Mouse (Mus musculus) heart, embryonic 16.5 days (tissue): ENCODE measurements around the gene Sema4d. TPM values are rescaled to one million over a fixed set of nuclear protein-coding genes. Genes with fewer than 3 reads are reported as not detected.

Source experiments
- ATAC-seq: fragments of 200-750 bp; cut with Nextera tagmentation; replicated peaks from 2 replicates; pipeline ENCODE4 v1.8.0; 2017; ENCODE audit warnings: moderate number of reproducible peaks; ENCODE audit not compliant: insufficient read depth, low FRiP score; ENCODE audit errors: extremely low read depth
- H3K27ac ChIP-seq: fragments of 300-500 bp; sonication (generic); 2 replicates; pipeline ENCODE4 v1.5.1; 2014; ENCODE audit warnings: mild to moderate bottlenecking, low read length, control low read depth, moderate library complexity
- H3K27me3 ChIP-seq: fragments of 300-500 bp; sonication (generic); 2 replicates; pipeline ENCODE4 v1.6.1; 2014; ENCODE audit warnings: low read length, mixed read lengths; ENCODE audit not compliant: control insufficient read depth, insufficient read depth
- H3K36me3 ChIP-seq: fragments of 300-500 bp; sonication (generic); 2 replicates; pipeline ENCODE4 v1.6.1; 2014; ENCODE audit not compliant: control insufficient read depth, insufficient read depth
- H3K4me1 ChIP-seq: fragments of 300-500 bp; sonication (generic); 2 replicates; pipeline ENCODE4 v1.6.1; 2014; ENCODE audit warnings: low read length, mixed read lengths; ENCODE audit not compliant: control insufficient read depth, insufficient read depth
- H3K4me2 ChIP-seq: fragments of 300-500 bp; sonication (generic); 2 replicates; pipeline ENCODE4 v1.6.1; 2014; ENCODE audit warnings: low read depth, mild to moderate bottlenecking, control low read depth, low read length
- H3K4me3 ChIP-seq: fragments of 300-500 bp; sonication (generic); 2 replicates; pipeline ENCODE4 v1.5.1; 2014; ENCODE audit warnings: mild to moderate bottlenecking, control low read depth, low read length
- H3K9ac ChIP-seq: fragments of 300-500 bp; sonication (generic); 2 replicates; pipeline ENCODE4 v1.6.1; 2014; ENCODE audit warnings: low read length, control low read depth
- H3K9me3 ChIP-seq: fragments of 300-500 bp; sonication (generic); replicated peaks from 2 replicates; pipeline ENCODE4 v1.6.1; 2016; ENCODE audit warnings: low read length; ENCODE audit not compliant: control insufficient read depth
- WGBS: fragments of 180-500 bp; shearing (Covaris S2); extraction: QIAGEN DNeasy Blood & Tissue Kit; methylation state at CpG from one replicate; pipeline ENCODE4 v1.1.7; 2014; 5-methylcytosine and 5-hydroxymethylcytosine counted together
- polyA plus RNA-seq: library from polyadenylated mRNA; unstranded; fragments of >200 nt; fragmentation: Nextera tagmentation; extraction: Ambion mirVana; gene quantifications from 2 replicates; pipeline ENCODE4 v1.2.1, GENCODE M21; 2015

The Sema4d gene
- polyA plus RNA-seq, 1 experiment from 2014 or later: 22.5 TPM

DNA sequence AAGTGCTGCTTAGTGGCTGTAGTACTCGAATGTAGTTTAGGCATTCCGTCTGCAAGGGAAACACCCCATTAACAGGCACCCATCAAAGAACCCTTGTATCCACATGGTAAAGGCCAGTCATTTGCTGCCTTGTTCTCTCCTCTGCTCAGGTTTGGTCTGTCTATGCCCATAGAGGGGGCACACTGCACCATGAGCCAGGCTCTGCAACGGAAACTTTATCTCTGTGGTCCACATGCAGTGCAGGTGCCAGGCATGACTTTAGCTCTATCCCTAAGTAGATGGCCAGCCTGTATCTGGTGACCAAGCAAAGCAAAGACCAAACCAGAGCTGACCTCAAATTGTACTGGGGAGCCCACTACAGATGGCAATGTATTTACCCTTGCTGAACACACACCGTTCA lies 73.0 kb downstream of the Sema4d start:
- peaks cover 13% of the 10 kb centered on the region for H3K36me3 ChIP-seq
- no peak for ATAC-seq
- H3K9ac ChIP-seq: no peak overlapping the region
- peaks cover 7% of the 10 kb centered on the region for H3K4me1 ChIP-seq
- H3K27me3 ChIP-seq: no peaks in the 10 kb centered on the region
- no peak overlapping the region for H3K27ac ChIP-seq
- H3K9me3 ChIP-seq: no peaks in the 10 kb centered on the region
- H3K4me3 ChIP-seq: no peak overlapping the region
- 90% methylated on average over 4 of the region's 4 CpGs for WGBS
- no peak overlapping the region for H3K4me2 ChIP-seq

DNA sequence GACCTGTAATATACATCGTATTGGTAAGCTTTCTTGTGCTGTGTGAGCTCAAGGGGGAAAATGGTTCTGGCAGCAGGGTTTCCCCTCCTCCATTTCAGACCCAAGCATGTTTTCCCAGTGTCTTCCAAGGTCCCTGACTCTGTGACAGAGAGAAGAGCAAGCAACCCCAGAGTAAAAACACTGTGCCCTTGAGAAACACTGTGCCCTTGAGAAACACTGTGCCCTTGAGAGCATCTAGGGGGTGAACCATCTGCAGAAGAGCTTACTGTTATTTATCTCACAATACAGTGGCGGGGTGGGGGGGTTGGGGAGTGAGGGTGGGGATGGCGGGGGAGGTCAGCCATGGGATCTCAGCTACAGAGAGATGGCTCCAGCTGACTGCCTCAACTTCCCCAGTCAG lies 74.3 kb downstream of the Sema4d start:
- peaks cover 16% of the 10 kb centered on the region for H3K36me3 ChIP-seq
- ATAC-seq: no peak
- H3K27me3 ChIP-seq: no peaks in the 10 kb centered on the region
- 80% methylated on average over 3 of the region's 3 CpGs for whole genome bisulfite sequencing
- no peaks in the 10 kb centered on the region for H3K9me3 ChIP-seq
- peaks cover 7% of the 10 kb centered on the region for H3K4me1 ChIP-seq
- H3K9ac ChIP-seq: no peak overlapping the region
- H3K4me2 ChIP-seq: no peak overlapping the region
- H3K4me3 ChIP-seq: no peak overlapping the region
- H3K27ac ChIP-seq: no peak overlapping the region; the same call in 1 of the 2 replicates

DNA sequence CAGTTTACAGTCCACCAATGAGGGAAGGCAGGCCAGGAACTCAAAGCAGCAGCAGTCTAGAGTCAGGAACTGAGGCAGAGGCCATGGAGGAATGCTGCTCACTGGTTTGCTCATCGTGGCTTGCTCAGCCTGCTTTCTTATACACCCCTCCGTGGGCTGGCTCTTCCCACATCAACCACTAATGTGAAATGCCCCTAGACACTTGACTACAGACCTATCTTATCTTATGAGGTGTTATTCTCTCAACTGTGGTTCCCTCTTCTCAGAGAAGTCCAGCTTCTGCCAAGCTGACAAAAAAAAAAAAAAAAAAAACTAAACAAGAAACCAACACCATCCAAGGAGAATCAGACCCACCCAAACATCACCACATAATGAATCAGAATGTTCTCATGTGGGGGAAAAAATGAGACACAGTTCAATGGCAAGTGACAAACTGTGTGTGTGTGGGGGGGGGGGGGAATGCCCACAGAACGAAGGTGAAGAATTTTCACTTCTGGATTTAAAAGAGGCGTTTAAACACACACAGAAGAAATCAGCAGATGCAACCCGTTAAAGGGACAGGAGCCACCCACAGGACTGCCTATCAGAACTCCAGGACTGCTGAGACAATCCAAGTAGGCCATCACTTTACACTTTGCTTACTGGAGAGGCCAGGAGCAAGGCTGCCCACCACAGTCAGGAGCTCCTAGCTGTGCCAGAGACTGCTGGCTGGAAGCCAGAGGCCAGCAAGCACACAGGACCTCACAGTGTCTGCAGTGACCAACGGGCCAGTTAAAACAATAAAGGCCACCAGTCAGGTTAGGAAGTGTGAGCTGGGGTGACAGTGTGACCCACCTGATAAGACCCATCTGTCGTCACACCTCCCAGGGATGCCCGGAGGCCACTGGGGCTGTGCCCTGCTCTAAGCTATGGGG lies 76.9 kb downstream of the Sema4d start:
- no peak overlapping the region for H3K27ac ChIP-seq
- WGBS: 29% methylated on average over 8 of the region's 8 CpGs
- ATAC-seq: peak; percentile 88

DNA sequence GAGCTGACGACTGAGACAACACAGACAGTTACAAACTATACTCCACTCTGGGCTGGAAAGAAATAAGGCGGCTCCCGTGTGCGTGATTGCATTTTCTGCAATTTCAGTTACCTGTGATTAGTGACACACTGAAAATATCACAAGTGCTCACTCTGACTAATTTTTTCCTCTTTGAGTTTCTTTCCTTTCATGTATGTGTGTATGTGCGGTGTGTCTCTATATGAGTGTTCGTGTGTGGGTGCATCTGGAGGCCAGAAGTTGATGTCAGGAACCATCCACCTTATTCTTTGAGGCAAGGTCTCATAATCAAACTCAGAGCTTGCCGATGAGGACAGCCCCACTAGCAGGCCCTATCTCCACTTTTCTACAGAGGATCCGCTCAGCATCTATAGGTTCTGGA lies 81.5 kb downstream of the Sema4d start:
- no peak overlapping the region for H3K9ac ChIP-seq
- ATAC-seq: no peak
- no peaks in the 10 kb centered on the region for H3K27me3 ChIP-seq
- H3K9me3 ChIP-seq: no peaks in the 10 kb centered on the region
- 93% methylated on average over 8 of the region's 8 CpGs for WGBS
- peaks cover 15% of the 10 kb centered on the region for H3K36me3 ChIP-seq
- no peak overlapping the region for H3K4me2 ChIP-seq
- H3K27ac ChIP-seq: no peak overlapping the region
- peaks cover 7% of the 10 kb centered on the region for H3K4me1 ChIP-seq
- no peak overlapping the region for H3K4me3 ChIP-seq

More for the DNA sequence above, 76.9 kb downstream of the Sema4d start:
- Histone ChIP-seq H3K4me2 (no peak overlapping the region), H3K27me3 (no peaks in the 10 kb centered on the region), H3K36me3 (peaks cover 16% of the 10 kb centered on the region), H3K4me1 (peaks cover 7% of the 10 kb centered on the region), H3K9me3 (no peaks in the 10 kb centered on the region), H3K4me3 (no peak overlapping the region), H3K9ac (no peak overlapping the region)

DNA sequence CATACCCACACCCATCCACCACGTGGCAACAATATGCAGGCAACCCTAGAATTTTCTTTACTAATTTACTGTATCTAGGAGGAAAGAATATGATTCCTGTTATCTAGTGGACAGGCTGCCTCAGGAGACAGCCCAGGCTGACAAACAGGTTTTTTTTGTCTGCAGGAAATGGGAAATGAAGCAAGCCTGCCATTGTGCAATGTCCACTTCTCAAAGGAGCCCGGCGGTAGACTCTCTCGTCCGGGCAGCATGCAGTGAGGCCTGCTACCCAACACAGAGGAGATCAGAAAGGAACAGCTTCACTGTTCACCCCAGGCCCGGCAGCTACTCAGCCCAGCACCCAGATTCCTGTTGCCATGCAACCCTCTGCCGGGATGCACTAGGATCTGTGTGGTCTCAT lies 82.8 kb downstream of the Sema4d start:
- ATAC-seq: no peak
- H3K9ac ChIP-seq: no peak overlapping the region
- H3K4me2 ChIP-seq: no peak overlapping the region
- H3K27ac ChIP-seq: no peak overlapping the region
- no peaks in the 10 kb centered on the region for H3K9me3 ChIP-seq
- peaks cover 13% of the 10 kb centered on the region for H3K36me3 ChIP-seq
- H3K4me1 ChIP-seq: no peaks in the 10 kb centered on the region
- WGBS: 53% methylated on average over 7 of the region's 7 CpGs
- no peaks in the 10 kb centered on the region for H3K27me3 ChIP-seq
- no peak overlapping the region for H3K4me3 ChIP-seq

DNA sequence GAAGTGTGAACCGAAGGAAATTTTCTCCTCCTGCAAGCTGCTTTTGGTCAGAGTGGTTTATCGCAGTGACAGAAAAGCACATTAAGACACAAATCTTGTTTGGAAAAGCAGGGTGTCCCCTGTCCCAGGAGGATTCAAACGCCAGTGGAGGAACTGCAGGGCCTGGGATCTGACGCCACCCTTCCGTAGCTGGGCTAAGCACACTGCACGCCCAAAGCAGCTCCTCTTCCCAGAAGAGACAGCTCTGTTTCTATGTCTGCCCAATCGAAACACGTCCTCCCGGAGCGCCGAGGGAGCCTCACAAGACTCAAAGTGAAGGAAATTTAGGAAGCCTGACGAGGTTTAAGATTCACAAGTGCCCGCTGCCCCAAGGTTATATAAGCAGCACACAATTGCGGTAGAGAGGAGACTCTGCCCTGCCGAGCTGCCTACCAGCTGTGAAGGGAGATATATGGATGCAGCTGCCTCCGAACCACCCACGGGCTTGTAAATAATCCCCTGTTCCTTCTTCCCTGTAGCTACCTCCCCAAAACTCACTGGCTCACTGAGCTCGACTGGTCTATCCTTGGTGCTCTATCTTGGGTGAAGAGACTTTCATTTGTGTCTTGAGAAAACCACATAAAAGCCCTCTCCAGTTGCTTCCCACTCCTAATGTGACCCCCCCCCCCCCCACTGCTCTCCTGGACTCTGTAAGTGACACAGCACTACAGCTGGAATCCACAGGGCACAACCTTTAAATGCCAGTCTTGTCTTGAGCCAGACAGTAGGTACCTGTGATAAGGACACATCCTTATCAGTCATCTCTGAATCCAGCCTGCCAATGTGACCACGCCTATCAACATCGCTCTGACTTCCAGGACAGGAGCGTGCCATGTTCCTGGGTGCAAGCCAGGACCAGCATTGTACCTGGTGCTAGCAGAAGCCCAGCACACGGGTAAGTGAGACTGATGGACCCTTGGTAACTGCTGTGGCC lies 87.4 kb downstream of the Sema4d start:
- Histone ChIP-seq H3K4me1 (no peaks in the 10 kb centered on the region), H3K27me3 (no peaks in the 10 kb centered on the region), H3K4me3 (no peak overlapping the region), H3K4me2 (no peak overlapping the region), H3K9ac (no peak overlapping the region), H3K36me3 (peaks cover 6% of the 10 kb centered on the region; the same call in 1 of the 2 replicates), H3K9me3 (no peaks in the 10 kb centered on the region), H3K27ac (no peak overlapping the region)
- 69% methylated on average over 22 of the region's 22 CpGs for WGBS
- ATAC-seq: no peak

DNA sequence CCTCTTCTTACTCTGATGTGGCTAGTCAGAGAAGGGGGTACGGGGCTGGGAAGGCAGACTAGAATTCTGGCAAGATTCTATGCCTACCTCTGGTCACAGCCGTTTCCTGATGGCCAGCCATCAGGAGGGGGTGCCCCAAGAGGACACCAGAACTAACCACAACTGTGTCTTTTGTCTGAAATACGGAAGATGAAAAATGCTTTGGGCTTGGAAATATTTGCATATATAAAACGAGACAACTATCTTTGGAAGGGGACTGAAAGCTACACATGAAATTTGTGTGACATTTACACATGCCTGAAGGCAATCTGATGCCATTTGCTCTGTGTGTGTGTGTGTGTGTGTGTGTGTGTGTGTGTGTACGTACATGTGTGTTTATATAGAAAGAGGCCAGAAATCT lies 89.7 kb downstream of the Sema4d start:
- Histone ChIP-seq H3K4me2 (no peak overlapping the region), H3K4me1 (peaks cover under 1% of the 10 kb centered on the region; the same call in 1 of the 2 replicates), H3K27ac (no peak overlapping the region), H3K9me3 (no peaks in the 10 kb centered on the region), H3K4me3 (no peak overlapping the region), H3K36me3 (peaks cover 3% of the 10 kb centered on the region; the same call in 1 of the 2 replicates), H3K9ac (no peak overlapping the region), H3K27me3 (no peaks in the 10 kb centered on the region)
- no peak for ATAC-seq
- WGBS: 80% methylated on average over 5 of the region's 5 CpGs

DNA sequence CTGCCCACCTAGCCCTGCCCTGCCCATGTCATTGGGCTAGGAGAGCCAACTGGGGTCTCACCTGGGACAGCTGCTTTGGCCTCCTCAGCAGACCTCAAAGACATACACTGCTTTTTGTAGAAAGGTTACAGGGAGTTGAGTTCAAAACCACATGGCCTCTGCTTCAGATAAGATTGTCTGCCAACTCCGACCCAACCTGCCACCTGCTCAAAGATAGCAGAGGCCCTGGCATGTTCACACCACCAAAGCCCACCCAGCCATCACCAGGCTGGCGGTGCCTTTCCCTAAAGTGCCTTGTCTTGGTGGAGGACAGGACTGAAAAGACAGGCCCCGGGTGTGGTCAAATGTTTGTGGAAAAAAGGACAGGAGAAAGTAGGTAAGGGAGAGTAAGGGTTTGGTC lies 95.2 kb downstream of the Sema4d start:
- Histone ChIP-seq H3K36me3 (peaks cover 3% of the 10 kb centered on the region; the same call in 1 of the 2 replicates), H3K4me3 (no peak overlapping the region), H3K27me3 (no peaks in the 10 kb centered on the region), H3K27ac (peak overlapping the region; percentile 74), H3K4me2 (no peak overlapping the region), H3K9me3 (no peaks in the 10 kb centered on the region), H3K4me1 (peaks cover 17% of the 10 kb centered on the region), H3K9ac (no peak overlapping the region; the same call in 1 of the 2 replicates)
- 0 out of 2 replicates have a peak, but pooled peaks have one; percentile 2 for ATAC-seq
- WGBS: 47% methylated on average over 3 of the region's 3 CpGs
